Mouse (Mus musculus): Measurements from ENCODE around the gene Tsc22d4.
A peak's percentile ranks its signal among the peaks of the same experiment; 100 is the strongest.

Gene Tsc22d4

DNA sequence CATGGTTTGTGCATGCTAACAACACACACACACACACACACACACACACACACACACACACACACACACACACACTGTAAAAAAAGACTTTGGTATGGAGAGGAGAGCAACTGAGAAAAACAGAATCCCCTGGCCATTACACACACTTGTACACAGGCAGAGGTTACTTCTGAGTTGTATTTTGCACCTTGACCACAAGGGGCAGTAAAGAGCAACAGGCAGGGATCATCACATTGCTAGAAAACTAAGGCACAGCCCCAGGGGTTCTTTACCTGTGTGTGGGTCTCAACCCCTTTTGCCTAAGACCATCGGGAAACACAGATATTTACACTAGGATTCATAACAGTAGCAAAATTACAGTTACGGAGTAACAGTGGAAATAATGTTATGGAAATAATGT, 25.2 kb downstream of the Tsc22d4 start:
- no peak for DNase-seq

GRCm38 (mm10) chr5:137772755-137773154, 27.2 kb downstream of the Tsc22d4 start:
- no peak for DNase-seq

DNA sequence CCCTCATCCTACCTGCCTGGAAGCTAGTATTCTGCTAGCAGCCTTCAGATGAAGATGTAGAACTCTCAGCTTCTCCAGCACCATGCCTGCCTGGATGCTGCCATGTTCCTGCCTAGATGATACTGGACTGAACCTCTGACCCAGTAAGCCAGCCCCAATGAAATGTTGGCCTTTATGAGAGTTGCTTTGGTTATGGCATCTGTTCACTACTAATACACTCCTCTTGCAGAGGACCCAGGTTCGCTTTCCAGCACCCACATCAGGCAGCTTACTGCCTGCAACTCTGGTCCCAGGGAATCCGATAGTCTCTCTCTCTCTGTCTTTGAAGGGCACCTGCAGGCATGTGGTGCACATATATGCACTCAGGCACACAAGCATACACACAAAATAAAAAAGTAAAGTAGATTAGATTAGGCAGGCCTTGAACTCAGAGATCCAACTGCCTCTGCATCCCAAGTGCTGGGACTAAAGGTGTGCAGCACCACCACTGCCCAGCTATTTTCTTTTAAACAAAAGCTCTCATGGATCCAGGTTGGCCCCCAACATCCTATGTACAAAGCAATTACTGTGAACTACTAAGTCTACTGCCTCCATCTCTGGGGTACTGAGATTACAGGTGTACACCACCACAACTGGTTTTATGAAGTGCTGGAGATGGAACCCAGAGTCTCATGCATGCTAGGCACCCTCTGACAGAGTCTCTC, 30.2 kb downstream of the Tsc22d4 start:
- DNase-seq: no peak

DNA sequence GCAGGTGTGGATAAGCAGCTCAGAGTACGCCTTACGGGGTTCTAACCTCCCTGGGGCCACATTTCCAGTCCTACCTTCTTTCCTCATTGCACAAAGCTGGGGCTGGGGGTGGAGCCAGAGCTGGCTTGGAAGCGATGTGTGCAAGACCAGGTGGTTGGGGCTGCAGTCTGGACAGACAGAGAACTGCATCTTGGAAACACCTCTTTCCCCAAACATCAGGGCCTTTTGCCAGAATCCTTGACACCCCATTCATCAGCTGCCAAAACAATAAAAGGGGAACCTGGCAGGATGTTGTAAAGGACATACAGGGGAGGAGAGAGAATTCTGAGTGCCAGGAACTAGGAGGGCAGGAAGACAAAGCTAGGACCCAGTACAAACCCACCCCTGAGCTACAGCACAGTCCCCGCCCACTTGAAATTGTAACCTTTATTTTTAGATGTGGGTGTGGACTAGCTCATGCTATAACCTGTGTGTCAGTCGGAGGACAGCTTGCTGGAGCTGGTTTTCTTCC, 30.9 kb downstream of the Tsc22d4 start:
- no peak for DNase-seq

DNA sequence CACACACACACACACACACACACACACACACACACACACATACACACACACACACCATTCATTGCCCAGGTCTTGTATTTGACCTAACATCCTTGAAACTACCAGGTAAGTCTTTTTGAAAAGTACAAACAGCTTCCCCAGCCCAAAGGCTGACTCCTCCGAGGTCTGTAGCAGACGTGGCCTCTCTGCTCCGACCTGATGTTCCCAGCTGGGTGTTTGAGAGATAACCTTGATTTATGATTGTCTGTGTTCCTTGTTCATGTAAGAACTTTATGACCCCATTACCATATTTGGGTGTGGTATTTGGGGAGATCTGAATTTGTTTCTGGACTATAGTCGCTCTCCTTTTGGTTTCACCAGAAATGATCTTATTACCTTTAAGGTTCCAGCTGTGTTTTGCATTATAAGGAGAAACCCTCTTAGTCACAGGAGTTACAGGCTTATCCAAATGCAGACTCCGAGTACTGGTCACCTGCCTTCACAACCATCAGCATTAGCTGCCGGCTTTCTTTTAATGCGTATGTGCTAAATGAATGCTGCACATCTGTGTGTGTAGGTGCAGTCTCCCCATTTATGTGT, 31.8 kb downstream of the Tsc22d4 start:
- no peak for DNase-seq

DNA sequence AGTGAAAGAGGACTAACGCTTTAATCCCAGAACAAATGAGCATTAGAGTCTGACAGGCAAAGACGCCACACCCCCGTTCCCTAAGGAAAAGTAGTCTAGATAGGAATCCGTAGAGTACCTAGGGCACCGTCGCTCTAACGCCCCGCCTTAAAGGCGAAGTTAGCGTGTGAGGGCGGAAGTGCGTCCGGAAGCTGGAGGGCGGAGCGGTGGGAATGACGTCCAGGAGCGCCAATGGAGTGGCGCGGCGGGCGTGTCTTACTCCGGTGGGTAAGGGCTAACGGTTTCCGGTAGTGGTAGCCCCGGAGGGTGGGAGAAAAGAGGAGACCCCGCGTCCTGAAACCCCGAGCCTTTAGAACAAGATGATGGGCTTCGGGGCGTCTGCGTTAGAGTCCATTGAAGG, 33.1 kb downstream of the Tsc22d4 start, which contains the start of gene Ppp1r35:
Ppp1r35 (plus strand) TSS at position 215 of the 400 bp plus-strand sequence.
- peak; percentile 96 for DNase-seq

DNA sequence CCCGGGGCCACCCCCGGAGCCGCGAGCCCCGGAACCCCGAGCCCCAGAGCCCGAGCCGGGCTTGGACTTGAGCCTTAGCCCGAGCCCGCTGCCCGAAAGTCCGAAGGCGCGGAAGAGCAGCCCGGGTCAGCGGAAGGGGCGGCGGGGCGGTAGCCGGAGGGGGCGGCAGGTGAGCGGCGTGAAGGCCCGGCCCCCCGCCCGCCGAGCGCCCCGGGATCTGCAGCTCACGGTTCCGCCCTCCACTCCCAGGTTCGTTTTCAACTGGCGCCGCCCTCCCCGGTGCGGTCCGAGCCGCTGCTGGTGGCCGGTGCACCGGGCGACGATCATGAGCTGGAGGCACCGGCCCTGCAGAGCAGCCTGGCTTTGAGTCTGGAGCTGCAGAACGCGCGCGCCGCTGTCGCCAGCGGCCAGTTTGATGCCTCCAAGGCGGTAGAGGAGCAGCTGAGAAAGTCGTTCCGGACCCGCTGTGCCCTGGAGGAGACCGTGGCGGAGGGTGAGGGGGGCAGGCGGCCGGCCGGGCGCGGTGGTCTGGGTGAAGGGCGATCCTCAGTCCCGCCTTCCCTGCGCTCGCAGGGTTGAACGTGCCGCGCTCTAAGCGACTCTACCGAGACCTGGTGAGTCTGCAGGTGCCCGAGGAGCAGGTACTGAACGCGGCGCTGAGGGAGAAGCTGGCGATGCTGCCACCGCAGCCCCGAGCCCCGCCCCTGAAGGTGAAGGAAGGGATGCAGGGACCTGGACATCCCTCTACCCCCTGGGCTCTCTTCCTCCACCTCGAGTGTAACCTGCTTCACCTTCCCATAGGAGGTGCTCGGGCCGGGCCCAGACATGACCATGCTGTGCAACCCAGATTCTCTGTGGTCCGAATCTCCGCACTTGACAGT, 33.8 kb downstream of the Tsc22d4 start:
- no peak for DNase-seq

DNA sequence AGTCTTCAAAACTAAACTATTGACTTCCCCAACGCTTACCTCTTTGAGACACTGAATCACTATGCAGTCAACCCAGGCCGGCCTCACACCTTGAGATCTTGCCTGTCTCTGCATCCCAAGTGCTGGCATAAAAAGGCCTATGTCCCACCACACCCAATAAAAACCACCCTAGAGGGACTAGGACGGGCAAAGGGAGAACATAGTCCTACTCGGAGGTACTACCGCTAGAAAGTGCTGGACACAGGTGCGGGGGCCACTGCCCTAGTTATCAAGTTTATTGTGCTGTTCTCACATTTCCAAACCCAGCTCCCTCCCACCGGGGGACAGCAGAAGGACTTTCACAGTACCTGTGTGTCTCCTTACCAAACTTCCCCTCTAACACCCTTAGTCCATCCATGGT, 36.1 kb downstream of the Tsc22d4 start:
- no peak for DNase-seq

GRCm38 (mm10) chr5:137782776-137783522, 37.4 kb downstream of the Tsc22d4 start:
- no peak for DNase-seq

GRCm38 (mm10) chr5:137783901-137784540, 38.5 kb downstream of the Tsc22d4 start:
- no peak for DNase-seq

GRCm38 (mm10) chr5:137784546-137784945, 39.0 kb downstream of the Tsc22d4 start:
- no peak for DNase-seq

DNA sequence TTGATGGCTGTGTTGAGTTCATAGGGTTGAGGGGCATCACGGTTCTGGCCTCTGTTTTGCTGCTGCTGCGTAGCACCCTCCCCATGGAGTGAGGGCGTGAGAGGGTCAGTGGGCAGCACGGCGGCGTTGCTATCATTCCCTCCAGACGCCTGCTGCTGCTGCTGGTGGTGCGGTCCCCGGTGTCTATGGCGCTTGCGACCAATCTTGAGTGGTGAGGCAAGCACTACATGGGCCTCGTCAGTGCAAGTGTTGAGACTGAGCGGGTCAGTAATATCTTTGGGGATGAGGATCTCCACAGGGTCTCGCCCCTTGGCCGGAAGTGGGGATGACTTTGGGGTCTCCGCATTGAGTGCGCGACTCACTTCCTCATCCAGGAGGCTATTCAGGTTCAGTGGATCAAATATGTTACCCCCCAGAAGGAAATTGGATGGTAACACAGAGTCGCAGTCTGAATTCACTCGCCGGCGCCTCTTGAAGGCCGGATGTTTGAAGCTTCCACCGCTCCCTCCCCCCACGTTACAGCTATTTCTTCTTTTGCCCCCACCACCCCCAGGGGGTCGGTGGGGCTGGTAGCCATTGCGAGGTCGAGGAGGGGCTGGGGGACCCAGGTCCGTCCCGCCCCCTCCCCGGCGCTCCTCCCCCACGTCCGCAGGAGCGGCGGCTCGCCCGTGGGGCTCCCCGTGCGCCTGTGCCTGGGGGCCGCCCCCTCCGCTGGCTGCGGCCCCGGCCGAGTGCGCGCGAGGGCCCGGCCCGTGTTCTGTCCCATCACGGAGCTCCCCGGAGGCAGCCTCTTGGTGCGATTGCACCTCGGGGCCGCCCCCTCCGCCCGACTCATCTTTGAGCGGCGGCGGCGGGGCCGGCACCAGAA, 39.9 kb downstream of the Tsc22d4 start:
- no peak for DNase-seq

DNA sequence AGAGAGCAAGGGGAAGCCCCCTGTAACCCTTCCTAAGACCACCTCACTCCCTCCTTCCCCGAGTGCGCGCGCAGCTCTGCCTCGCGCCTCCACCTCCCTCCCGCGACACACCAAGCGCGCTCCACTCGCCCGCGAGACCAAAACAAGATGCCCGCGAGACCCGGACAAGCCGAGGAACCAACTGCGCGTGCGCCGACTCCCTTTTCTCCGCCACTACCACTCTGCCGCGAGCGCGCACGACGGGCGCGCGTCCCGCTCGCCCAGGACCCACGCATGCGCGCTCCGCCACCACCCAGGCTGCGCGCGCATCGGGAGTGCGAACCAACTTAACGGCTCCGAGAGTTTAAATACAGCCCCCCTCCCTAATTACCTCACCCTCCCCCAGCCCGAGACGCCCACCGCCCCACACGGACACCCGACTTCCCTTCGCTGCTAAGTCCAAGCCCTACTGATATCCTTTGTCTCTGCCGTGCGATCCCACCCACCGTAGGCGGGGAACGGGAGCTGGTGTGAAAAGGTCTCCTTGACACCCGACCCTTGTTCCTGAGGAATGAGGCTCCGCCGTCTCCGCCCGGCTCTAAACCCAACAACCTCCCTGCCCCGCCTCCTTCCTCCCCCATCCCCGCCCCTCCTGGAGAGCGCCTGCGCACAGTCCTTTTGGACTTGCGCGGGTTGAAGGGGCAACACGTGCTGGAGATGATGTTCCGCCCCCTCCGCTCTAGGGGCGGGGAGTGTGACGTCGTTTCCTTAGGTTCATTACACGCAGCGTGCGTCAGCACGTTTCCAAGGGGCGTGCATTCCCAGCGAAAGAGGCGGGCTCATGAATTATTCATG, 40.8 kb downstream of the Tsc22d4 start:
- peak; percentile 100 for DNase-seq

- peak; percentile 95 for DNase-seq
These were observed 41.8 kb downstream of the Tsc22d4 start, which contains the start of the genes Mepce and Zcwpw1 for GRCm38 (mm10) chr5:137787151-137787928. Gene Mepce (minus strand): TSS chr5:137787655. Gene Zcwpw1 (plus strand): TSS chr5:137787798.

DNA sequence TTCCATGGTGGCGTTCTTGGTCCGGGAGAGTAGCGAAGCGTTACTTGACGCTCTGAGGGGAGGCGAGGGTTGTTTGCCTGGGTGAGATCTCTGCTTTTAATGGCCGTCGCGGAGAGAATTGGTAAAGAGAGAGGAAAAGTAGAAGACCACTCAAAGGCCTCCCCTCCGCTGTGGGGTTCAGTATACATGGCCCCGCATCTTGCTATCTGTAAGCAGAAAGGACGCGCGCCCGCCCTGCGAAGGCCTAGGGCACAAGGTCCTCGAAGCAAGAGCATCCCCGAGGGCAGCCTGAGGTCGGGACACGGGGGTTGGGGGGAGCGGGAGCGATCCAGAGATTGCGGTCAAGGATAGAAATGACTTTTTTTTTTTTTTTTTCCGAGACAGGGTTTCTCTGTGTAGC, 42.6 kb downstream of the Tsc22d4 start:
- DNase-seq: peak; percentile 54

GRCm38 (mm10) chr5:137788946-137789531, 43.5 kb downstream of the Tsc22d4 start:
- DNase-seq: no peak

DNA sequence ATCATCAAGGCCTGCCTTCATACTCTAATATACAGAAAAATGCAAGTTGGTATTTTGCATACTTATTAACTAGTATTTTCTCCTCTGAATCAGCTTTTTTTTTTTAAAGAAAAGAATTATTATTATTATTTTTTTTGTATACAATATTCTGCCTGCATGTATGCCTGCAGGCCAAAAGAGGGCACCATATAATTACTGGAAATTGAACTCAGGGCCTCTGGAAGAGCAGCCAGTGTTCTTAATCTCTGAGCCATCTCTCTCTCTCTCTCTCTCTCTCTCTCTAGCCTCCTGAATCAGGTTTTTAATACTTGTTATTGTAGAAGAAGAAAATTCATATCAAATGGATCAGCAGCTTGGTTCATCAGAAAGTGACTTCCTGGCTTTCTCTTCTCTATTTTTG, 46.0 kb downstream of the Tsc22d4 start:
- DNase-seq: no peak

- DNase-seq: no peak
These were observed 51.1 kb downstream of the Tsc22d4 start for GRCm38 (mm10) chr5:137796606-137797005.

- no peak for DNase-seq
These were observed 55.4 kb downstream of the Tsc22d4 start for GRCm38 (mm10) chr5:137800917-137801316.
